Mouse (Mus musculus) thymus, postnatal 14 days (tissue): ENCODE results near the gene Fcer1g.
"Not testable (repeated sequence)": the region's sequence is repeated elsewhere in the genome, so short reads cannot be mapped to it uniquely, and the experiment has no call there.

Experiments used
- DNase-seq: peaks from one replicate; pipeline ENCODE4 v3.0.0; 2021

Fcer1g gene

DNA sequence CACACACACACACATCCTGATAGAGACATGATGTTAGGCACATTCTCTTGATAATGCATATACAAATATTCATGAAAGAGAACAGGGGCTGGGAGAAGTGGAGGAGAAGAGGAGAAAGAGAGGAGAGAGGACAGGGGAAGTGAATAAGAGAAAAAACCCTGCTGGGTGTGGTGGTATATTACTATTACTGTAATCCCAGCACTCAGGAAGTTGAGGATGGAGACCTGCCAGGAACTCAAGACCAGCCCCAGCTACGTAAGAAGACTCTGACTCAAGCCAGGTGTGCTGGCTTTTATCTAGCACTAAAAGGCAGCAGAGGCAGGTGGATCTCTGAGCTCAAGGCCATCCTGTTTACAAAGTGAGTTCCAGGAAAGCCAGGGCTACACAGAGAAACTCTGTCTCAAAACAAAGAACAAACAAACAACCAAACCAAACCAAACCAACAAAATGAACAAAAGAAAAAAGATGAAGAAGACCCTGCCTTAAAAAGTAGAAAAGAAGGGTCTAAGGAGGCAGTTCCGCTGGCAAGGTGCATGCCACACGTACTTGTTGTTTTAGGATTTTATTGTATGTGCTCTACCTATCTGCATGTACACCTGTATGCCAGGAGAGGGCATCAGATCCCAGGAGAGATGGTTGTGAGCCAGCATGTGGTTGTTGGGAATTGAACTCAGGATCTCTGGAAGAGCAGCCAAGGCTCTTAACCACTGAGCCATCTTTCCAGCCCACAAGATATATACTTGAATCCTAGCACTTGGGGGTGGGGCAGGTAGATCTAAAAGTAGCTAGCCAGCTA lies 29.7 kb upstream of the Fcer1g start:
- no peak for DNase-seq

DNA sequence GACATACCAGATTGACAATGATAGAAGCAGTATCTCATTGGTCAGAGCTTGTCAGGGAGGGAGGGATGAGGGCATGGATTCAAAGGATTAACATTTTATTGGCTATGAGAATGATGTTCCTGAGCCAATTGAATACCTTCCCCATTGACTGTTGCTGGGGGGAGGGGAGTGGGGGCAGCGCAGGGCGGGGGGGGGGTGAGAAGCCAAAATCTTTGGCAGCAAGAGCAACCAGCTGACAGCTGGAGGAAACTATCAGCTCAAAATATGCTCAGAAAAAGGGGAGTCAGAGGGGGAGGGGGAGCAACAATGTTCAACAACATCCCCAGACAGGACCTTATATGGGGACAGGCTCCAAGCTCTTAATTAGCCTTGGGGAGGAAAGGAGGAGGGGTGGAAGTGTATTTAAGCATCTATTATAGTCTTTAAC lies 29.0 kb upstream of the Fcer1g start:
- no peak for DNase-seq

DNA sequence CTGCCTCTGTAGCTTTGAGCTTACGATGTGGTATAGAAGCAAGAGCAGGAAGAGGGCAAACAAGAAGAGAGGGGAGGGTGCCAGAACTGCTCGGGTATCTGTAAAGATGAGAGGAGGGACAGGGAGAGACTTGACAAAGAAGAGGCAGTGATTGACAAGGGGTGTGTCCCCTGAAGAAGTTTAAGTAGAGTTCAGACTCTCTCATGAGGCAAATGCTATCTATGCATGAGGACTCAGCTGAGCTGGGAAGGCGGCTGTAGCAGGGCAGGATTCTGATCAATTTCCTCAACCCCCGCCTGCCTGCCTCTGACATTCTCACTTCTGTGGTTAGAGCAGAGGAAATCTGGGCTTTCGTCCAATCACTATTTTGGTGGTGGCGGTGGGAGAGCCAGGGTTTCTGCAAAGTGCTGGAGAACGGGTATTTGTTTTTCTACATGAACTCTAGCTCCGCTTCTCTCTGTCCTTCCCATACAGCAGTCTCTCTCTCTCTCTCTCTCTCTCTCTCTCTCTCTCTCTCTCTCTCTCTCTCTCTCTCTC lies 28.5 kb upstream of the Fcer1g start:
- no peak for DNase-seq

DNA sequence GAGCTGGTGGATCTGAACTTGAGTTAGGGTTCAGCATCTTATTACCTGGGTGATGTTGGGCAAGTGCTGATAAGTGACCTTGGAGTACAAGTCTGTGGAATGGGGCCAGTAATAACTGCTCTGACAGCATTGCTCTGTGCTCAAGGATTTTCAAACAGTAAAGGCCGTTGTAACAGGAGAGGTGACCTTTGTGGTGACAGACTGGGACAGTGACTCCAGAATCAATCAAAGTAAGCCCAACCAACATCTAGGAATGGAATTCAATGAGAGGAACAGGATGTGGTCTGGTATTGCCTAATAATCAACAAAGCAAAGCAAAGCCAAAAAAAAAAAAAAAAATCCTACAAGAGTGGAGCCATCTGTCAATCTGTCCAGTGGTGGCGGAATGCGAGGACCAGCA lies 26.2 kb upstream of the Fcer1g start:
- DNase-seq: no peak

DNA sequence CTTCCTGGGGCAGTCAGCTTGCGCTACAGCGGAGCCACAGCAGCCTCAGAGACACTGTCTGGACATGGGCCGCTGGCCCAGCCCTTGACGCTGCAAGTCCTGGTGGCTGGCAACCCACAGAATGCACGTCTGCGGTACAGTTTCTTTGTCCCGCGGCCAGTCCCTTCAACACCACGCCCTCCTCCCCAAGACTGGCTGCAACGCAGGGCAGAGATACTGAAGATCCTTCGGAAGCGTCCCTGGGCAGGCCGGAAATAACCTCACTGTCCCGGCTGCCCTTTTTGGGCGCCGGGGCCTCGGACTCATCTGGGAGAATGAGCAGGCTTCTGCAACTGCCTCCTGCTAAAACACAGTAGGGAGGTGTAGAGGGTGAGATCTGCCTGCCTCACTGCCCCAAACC lies 24.8 kb upstream of the Fcer1g start:
- no peak for DNase-seq

DNA sequence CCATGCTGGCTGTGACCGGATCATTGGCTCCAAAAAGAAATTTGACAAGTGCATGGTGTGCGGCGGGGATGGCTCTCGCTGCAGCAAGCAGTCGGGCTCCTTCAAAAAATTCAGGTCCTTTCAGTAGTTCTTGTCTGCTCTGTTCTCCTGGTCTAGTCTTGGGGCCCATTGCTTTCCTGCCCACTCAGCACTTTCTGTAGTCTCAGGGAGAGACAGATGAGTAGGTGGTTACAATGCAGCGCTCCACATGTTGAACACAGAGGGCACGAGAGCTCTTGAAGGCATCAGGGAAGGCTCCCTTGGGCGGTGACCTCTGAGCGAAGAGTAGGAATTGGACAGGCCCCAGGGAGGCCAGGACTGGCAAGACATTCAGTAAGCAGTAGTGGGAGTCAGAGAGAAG lies 23.6 kb upstream of the Fcer1g start:
- no peak for DNase-seq

DNA sequence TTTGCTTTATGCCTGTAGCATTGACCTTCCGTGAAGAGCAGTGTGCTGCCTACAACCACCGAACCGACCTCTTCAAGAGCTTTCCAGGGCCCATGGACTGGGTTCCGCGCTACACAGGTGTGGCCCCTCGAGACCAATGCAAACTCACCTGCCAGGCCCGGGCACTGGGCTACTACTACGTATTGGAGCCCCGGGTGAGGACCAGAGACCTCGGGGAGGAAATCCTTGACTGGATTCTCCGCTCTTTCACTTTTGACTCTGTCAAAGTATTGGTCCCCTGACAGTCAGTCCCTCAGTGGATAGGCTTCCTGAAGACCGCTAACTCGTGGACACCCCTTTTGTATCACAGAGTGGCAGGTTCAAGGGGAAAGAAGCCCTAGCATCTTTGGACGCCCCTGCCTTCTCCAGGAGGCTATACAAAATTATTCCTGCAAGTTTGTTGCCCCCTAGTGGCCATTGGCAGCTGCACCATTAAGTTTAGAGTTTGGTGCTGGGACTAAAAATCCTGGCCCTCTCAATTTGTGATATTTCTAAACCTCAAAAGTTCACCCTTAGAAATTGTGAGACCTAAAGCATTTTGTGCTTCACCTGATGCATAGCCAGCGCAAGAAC lies 22.9 kb upstream of the Fcer1g start:
- DNase-seq: peak; percentile 67

DNA sequence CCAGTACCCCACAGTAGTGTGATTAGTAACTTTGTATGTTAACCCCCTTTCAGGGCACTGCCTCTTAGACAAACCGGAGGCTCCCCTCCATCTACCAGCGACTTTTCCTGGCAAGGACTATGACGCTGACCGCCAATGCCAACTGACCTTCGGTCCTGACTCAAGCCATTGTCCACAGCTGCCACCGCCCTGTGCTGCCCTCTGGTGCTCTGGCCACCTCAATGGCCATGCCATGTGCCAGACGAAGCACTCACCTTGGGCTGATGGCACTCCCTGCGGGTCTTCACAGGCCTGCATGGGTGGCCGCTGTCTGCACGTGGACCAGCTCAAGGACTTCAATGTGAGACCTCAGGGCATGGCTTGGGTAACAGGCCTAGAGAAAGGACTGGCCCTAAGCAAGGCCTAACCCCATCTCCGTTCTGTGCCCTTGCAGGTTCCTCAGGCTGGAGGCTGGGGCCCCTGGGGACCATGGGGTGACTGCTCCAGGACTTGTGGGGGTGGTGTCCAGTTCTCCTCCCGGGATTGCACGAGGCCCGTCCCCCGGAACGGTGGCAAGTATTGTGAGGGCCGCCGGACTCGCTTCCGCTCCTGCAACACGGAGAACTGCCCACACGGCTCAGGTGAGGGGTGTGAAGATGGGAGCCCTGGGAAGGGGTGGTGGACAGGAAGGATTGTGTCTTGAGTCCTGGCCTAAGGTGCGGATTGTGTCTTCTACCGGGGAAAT lies 22.1 kb upstream of the Fcer1g start:
- DNase-seq: no peak

DNA sequence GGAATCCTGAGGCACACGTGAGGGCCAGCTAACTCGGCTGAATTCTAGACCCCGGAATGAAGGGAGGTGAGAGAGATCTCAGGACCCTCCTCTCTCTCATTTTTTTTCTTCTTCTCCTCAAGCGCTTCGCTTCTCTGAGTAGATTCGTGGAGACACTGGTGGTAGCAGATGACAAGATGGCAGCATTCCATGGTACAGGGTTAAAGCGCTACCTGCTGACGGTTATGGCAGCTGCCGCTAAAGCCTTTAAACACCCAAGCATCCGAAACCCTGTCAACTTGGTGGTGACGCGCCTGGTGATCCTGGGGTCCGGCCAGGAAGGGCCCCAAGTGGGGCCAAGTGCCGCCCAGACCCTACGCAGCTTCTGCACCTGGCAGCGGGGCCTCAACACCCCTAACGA lies 18.2 kb upstream of the Fcer1g start:
- DNase-seq: no peak

DNA sequence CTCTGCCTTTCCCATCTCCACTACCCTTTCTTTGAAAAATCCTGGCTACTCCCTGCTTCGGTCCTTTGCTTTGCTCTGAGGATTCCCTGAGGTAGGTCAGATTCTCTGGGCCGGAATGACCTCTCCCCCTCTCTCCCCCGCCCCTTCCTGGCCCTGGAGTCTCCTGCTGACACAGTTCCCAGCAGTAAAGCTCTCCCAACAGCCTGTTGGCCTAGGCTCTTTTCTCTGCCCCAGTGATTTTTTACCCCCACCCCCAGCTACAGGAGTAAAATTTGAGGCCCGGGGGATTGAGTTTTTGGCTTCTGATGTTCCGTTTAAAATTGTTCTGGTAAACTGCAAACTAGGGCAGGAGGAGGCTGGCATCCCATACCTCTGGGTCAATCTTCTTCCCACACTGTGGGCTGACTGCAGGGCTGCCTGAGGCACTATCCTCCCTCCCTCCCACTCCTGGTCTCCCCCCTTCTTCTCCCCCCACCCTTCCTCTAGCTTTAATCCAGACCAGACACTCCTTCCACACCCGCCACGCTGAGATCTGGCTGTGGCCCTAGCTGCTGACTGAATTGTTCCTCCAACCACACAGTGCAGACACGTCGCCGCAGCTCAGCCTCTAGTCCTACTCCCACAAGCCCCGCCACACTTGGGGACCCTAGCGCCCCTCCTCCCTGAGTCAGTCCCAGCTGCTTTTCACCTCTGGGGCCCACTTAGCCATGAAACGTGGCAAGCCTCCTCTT lies 17.6 kb upstream of the Fcer1g start:
- DNase-seq: no peak

DNA sequence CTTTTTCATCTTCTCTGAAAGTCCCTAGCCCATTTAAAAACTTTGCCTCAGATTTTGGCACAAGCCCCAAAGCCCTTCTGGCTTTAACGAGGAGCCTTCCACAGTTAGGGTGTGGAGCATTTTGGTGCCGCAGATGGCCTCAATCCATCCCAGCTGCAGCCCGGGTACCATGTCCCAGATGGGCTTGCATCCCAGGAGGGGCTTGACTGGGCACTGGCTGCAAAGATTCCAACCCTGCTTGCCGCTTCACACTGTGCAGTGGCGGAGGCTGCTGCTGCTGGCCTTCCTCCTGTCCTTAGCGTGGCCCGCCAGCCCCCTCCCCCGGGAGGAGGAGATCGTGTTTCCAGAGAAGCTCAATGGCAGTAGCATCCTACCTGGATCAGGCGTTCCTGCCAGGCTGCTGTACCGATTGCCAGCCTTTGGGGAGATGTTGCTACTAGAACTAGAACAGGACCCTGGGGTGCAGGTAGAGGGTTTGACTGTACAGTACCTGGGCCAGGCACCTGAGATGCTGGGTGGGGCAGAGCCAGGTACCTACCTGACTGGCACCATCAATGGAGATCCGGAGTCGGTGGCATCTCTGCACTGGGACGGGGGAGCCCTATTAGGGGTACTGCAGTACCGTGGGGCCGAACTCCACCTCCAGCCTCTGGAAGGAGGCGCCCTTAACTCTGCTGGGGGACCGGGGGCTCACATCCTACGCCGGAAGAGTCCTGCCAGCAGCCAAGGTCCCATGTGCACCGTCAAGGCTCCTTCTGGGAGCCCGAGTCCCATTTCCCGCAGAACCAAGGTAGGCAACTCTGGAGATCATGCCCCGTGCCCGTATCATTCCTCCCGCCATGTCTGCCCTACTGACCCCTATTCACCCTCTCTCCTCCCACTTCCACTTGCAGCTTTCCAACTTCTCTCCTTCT lies 16.8 kb upstream of the Fcer1g start, which contains the start of gene Ndufs2:
Gene Ndufs2 (minus strand): TSS at position 709 of the 914 bp plus-strand sequence.
- no peak for DNase-seq

DNA sequence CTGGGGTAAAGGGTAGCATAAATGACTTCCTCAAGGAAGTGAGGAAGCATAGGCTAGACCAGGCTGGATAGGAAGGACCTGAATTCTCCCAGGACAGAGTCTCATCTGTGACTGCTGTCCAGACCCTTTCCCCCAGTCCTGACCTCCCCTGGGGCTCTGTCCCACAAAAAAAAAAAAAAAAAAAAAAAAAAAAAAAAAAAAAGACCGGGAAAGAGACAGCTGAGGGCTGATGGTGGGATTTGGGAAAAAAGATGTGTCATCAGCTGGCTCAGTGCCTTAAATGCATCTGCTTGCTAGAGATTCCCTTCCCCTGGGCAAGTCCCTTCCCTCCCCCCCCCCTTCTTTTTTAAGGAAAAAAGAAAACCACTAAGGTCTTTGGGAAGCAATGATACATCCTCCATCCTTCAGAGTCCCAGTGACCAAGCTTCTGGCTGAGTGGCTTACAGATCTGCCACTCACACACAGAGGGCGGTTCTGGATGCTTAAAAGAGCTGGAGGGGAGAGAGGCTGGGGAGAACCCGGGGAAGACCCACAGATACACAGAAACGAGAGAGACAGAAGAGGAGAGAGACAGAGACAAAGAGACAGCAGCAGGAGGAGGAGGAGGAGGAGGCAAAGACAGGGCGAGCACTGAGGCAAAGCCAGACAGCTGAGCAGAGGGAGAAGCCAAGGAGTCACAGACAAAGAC lies 15.9 kb upstream of the Fcer1g start, which contains the start of gene Adamts4:
Gene Adamts4 (plus strand): TSS at position 509 of the 688 bp plus-strand sequence.
- no peak for DNase-seq

DNA sequence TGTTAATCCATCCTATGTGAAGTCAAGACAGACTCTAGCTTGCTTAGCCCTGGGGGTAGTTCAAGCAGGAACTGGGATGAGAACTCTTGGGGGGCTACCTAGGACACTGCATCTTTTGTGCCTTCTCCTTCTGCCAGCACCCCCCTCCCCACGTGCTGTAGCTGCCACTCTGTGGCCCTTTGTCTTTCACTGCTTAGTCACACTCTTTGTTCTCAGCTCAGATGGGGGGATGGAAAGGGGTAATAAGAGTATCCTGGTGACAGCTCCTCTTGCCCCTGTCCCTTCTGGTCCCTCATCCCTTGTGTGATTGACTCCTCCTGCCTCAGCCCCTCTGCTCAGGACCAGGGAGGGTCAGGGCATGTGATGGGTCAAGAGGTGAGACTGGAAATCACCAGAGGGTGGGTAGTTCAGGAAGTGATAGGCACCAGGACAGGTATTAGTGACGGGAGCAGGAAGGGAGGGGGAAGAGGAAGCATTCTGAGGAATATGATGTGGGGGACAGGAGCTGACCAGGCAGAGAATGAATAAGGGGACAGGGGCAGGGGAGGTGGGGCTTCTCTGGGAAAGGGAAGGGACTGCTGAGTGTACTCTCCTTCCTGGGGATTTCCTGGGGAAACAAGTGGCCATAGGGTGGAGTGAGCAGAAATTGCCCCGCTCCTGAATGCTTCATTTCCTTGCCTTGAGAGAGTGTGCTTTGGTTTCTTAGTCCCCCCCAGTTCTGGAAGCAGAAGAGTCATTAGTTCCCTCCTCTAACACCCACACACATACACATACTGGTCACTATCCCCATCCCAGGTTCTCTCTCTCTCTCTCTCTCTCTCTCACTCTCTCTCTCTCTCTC lies 14.4 kb upstream of the Fcer1g start:
- no peak for DNase-seq

DNA sequence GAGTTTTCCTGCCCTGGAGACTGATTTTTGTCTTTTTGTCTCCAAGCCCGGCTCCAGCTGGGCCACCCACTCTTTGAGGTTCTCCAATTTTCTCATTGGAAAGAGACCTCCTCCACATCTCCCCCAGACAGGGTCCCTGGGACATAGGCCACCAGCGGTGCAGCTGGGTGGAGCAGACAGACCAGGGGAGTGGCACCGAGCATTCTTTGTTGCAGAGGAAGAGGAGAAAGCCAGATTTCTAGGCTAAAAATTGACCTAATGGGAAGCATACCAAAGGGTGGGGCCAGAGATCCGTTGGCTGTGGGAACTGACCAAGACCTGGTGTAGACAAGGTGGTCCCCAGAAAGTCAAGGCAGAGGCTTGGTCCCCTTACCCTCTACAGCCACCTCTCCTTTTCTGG lies 13.8 kb upstream of the Fcer1g start:
- DNase-seq: no peak

DNA sequence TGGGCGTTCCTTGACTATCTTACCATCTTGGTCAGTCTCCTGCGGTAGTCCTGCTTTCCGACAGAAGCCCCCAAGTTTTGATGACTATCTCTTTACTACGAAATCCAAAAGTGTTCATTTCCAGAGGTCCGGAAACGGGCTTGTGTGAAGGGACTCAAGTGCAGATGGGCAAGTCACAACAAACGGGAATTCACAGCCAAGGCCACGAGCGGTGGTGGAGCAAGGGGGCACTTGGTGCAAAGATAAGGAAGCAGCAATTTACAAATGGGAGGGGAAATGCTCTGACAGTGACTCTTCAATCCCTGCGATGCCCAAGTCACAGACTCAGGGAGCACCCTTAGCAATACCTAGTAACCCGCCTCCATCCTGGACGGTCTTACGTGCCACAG lies 13.3 kb upstream of the Fcer1g start:
- no peak for DNase-seq

DNA sequence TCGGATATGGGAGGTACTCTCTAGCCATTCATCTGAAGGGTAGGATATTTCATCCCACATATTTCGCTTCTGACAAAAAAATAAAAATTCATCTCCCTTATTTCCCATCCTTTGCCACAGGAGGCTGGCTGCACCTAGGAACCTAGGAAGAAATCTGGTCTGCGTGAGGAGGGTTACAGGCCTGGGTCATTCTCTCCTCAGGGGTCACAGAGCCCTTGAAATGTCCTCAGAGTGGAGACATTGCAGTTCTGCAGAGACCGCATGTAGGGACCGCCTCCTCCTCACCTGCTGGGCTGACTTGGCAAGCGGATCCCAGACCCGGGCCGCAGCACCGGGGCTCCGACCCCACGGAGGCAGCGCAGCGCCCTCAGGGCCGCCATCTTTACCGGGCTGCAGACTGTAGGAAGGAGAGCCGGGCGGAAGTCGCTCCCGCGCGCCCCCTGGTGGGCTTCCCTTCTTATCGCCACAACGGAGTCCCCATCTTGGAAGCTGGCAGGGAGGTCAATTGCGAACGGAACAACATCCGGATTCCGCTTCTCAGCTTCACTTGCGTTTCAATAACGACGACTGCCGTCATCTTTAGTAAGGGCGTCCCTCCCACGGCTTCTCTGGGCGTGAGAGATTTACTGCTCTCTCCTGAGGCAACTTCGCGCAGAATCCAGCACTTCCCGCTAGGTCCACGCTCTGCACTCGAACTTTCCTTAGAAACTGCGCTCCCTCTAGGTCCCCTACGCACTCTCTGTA lies 12.7 kb upstream of the Fcer1g start:
- peak; percentile 98 for DNase-seq

DNA sequence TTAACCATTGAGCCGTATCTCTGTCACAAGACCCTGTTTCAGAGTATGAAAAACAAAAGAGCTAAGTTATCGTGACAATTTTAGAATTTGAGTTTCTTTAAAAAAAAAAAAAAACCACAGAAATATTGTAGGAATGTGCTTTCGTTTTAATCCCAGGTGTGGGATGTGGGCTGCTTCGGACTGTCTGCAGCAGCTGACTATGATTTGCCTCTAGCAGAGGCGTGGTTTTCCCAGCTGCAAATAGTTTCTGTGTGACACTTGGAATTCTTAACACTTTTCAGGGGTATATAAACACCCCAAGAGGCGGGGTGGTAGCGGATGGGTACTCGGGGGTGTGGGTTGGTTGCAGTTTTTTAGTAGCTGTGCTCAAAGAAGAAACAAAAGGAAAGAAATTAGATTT lies 11.2 kb upstream of the Fcer1g start:
- DNase-seq: no peak

DNA sequence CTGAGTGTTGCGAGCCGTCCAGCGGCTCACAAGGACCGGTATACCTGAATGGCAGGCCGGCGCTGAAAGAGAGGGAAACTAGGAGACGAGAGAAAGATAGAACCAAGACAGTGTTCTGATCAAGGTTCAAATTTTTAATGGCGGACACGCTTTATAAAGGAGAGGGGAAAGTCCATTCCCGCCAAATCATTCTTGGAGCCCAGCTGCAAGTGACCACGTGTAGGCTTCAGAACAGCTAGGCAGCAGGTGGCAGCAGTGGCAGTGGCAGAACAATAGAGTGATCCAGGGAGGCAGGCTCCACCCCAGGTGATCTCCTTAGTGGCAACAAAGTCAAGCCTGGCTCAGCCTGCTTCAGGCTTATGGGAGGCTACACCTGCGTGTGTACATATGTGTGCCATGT lies 7.8 kb upstream of the Fcer1g start:
- DNase-seq: not testable (repeated sequence)

DNA sequence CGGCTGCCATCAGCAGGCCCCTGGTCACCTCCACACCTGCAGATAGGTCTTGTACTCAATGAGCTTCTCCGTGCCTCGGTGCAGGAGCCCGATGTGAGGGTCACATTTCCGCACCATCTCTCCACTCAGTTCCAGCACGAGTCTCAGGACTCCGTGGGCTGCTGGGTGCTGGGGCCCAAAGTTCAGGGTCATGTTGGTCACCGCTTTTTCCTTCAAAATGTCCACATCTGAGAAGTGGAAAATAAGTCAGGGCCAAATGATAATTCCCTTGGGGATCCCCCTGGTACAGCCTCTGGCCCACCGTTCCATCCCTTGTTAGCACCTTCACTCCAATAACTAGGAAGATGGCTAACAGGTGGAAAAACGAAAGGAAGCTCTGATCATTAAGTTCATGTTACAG lies 6.7 kb upstream of the Fcer1g start:
- no peak for DNase-seq
